Comparison of ENCODE assay signal across 26 mouse cellular contexts in genomic region chr9:77430413-77431087, GRCm38 (mm10).
DNase-seq lines count a peak whose midpoint lies in the region; ATAC-seq and TF ChIP-seq lines count a peak whose summit lies in the region.
"Had no signal": no experiment of that assay in that cellular context is flagged by ENCODE, and none has a peak within 500 bp of the region (broad histone marks: within the 10 kb centered on the region; RNA-seq: fewer than 3 reads in every experiment).

No protein-coding gene starts in this region.

- ATAC-seq in forebrain, embryonic 12.5 days (ENCODE audit: low FRiP score): no peak
- no peak for ATAC-seq in forebrain, embryonic 16.5 days
- ATAC-seq in heart, embryonic 15.5 days (replicated peaks; ENCODE audit: insufficient number of reproducible peaks, insufficient read depth, low FRiP score, low read depth): no peak
- ATAC-seq in midbrain, postnatal 0 days (ENCODE audit: low FRiP score): no peak
- no peak for ATAC-seq in midbrain, embryonic 13.5 days
- ATAC-seq: forebrain, embryonic 13.5 days; intestine, embryonic 16.5 days had no signal

- intact Hi-C loops in heart, postnatal 10 days (cut with DNase I): no loop called here

- DNase-seq in heart, postnatal 10 days: no peak
- DNase-seq in midbrain, postnatal 0 days (ENCODE audit: low spot score): peak; percentile 26
- DNase-seq in limb, embryonic 10.5 days (ENCODE audit: low spot score): no peak
- no peak for DNase-seq in embryo, embryonic 10 days (ENCODE audit: low spot score)
- DNase-seq: adrenal gland, adult 8-10 months; cerebellum, adult 11-12 months; cerebellum, postnatal 10 days; gastrocnemius, postnatal 10 days; heart, postnatal 14 days; kidney, adult 9 months; lung, embryonic 14.5 days; thymus, adult 18-20 months; thymus, postnatal 36 days had no signal

- H3K9me3 ChIP-seq in forebrain, embryonic 12.5 days: no peaks in the 10 kb centered on the region
- H3K9me3 ChIP-seq in forebrain, embryonic 16.5 days (ENCODE audit: control insufficient read depth, low read length): no peaks in the 10 kb centered on the region
- no peaks in the 10 kb centered on the region for H3K9me3 ChIP-seq in heart, embryonic 15.5 days (replicated peaks)
- no peaks in the 10 kb centered on the region for H3K9me3 ChIP-seq in midbrain, postnatal 0 days (ENCODE audit: low read length)
- H3K9me3 ChIP-seq in midbrain, embryonic 13.5 days: no peaks in the 10 kb centered on the region
- no peaks in the 10 kb centered on the region for H3K9me3 ChIP-seq in limb, embryonic 10.5 days (replicated peaks)
- H3K9me3 ChIP-seq: embryonic facial prominence, embryonic 12.5 days; forebrain, embryonic 13.5 days; limb, embryonic 15.5 days; midbrain, embryonic 12.5 days; neural tube, embryonic 13.5 days had no signal

- H3K4me3 ChIP-seq in forebrain, embryonic 12.5 days (replicated peaks): no peak overlapping the region
- no peak overlapping the region for H3K4me3 ChIP-seq in forebrain, embryonic 16.5 days (replicated peaks; ENCODE audit: low read length)
- H3K4me3 ChIP-seq in heart, embryonic 15.5 days: no peak overlapping the region
- H3K4me3 ChIP-seq in midbrain, postnatal 0 days (ENCODE audit: low read depth, low read length): no peak overlapping the region
- no peak overlapping the region for H3K4me3 ChIP-seq in midbrain, embryonic 13.5 days (replicated peaks)
- H3K4me3 ChIP-seq in limb, embryonic 10.5 days: no peak overlapping the region
- H3K4me3 ChIP-seq: embryonic facial prominence, embryonic 12.5 days; erythroblast, embryonic 14.5 days; forebrain, embryonic 13.5 days; layer of hippocampus, adult 2 months; limb, embryonic 15.5 days; midbrain, embryonic 12.5 days; neural tube, embryonic 13.5 days had no signal

- H3K36me3 ChIP-seq in forebrain, embryonic 12.5 days (replicated peaks): peaks cover 34% of the 10 kb centered on the region
- H3K36me3 ChIP-seq in forebrain, embryonic 16.5 days (ENCODE audit: control insufficient read depth, insufficient read depth): no peaks in the 10 kb centered on the region
- peaks cover 9% of the 10 kb centered on the region; the same call in 1 of the 2 replicates for H3K36me3 ChIP-seq in heart, embryonic 15.5 days
- no peaks in the 10 kb centered on the region for H3K36me3 ChIP-seq in midbrain, postnatal 0 days (ENCODE audit: insufficient read depth, low read length)
- H3K36me3 ChIP-seq in midbrain, embryonic 13.5 days: peaks cover 8% of the 10 kb centered on the region
- H3K36me3 ChIP-seq in limb, embryonic 10.5 days: peaks cover 12% of the 10 kb centered on the region

- no peaks in the 10 kb centered on the region for H3K27me3 ChIP-seq in forebrain, embryonic 12.5 days
- H3K27me3 ChIP-seq in forebrain, embryonic 16.5 days (replicated peaks; ENCODE audit: control insufficient read depth, insufficient read depth, low read length): no peaks in the 10 kb centered on the region
- H3K27me3 ChIP-seq in heart, embryonic 15.5 days: no peaks in the 10 kb centered on the region
- H3K27me3 ChIP-seq in midbrain, postnatal 0 days (ENCODE audit: insufficient read depth, low read length): no peaks in the 10 kb centered on the region
- H3K27me3 ChIP-seq in midbrain, embryonic 13.5 days: no peaks in the 10 kb centered on the region
- no peaks in the 10 kb centered on the region for H3K27me3 ChIP-seq in limb, embryonic 10.5 days (ENCODE audit: low read depth, poor library complexity, severe bottlenecking)
- H3K27me3 ChIP-seq: embryonic facial prominence, embryonic 12.5 days; forebrain, embryonic 13.5 days; limb, embryonic 15.5 days; neural tube, embryonic 13.5 days had no signal

- H3K4me1 ChIP-seq in forebrain, embryonic 12.5 days: peaks cover 22% of the 10 kb centered on the region
- H3K4me1 ChIP-seq in forebrain, embryonic 16.5 days (replicated peaks; ENCODE audit: control insufficient read depth, insufficient read depth, low read length): peaks cover 5% of the 10 kb centered on the region
- H3K4me1 ChIP-seq in heart, embryonic 15.5 days (replicated peaks): peaks cover 46% of the 10 kb centered on the region
- peaks cover 5% of the 10 kb centered on the region; the same call in 1 of the 2 replicates for H3K4me1 ChIP-seq in midbrain, postnatal 0 days (ENCODE audit: insufficient read depth, low read length)
- peaks cover 25% of the 10 kb centered on the region for H3K4me1 ChIP-seq in midbrain, embryonic 13.5 days (replicated peaks)
- peaks cover 40% of the 10 kb centered on the region for H3K4me1 ChIP-seq in limb, embryonic 10.5 days

- WGBS in forebrain, embryonic 12.5 days: 82% methylated on average over 9 of the region's 9 CpGs
- WGBS in forebrain, embryonic 16.5 days: 77% methylated on average over 9 of the region's 9 CpGs
- WGBS in heart, embryonic 15.5 days: 69% methylated on average over 9 of the region's 9 CpGs
- WGBS in midbrain, postnatal 0 days: 79% methylated on average over 9 of the region's 9 CpGs
- WGBS in midbrain, embryonic 13.5 days: 87% methylated on average over 9 of the region's 9 CpGs
- WGBS in limb, embryonic 10.5 days: 83% methylated on average over 9 of the region's 9 CpGs

- no peak for TF ChIP-seq CTCF in midbrain, postnatal 0 days (IDR thresholded peaks at IDR 0.05)

- H3K27ac ChIP-seq in forebrain, embryonic 12.5 days: 0 out of 2 replicates have a peak overlapping the region, but pooled peaks have one; percentile 5
- H3K27ac ChIP-seq in forebrain, embryonic 16.5 days (ENCODE audit: low read length): no peak overlapping the region
- 0 out of 2 replicates have a peak overlapping the region, but pooled peaks have one; percentile 14 for H3K27ac ChIP-seq in heart, embryonic 15.5 days
- no peak overlapping the region for H3K27ac ChIP-seq in midbrain, postnatal 0 days (ENCODE audit: low read depth, low read length)
- H3K27ac ChIP-seq in midbrain, embryonic 13.5 days: no peak overlapping the region
- H3K27ac ChIP-seq in limb, embryonic 10.5 days: peak overlapping the region; percentile 14; the same call in 1 of the 2 replicates
- H3K27ac ChIP-seq: embryonic facial prominence, embryonic 12.5 days; forebrain, embryonic 13.5 days; layer of hippocampus, adult 2 months; limb, embryonic 15.5 days; liver, embryonic 14.5 days; midbrain, embryonic 12.5 days; neural tube, embryonic 13.5 days had no signal

- no peak overlapping the region for H3K4me2 ChIP-seq in forebrain, embryonic 12.5 days
- H3K4me2 ChIP-seq in forebrain, embryonic 16.5 days (ENCODE audit: low read length): no peak overlapping the region
- no peak overlapping the region for H3K4me2 ChIP-seq in heart, embryonic 15.5 days
- no peak overlapping the region for H3K4me2 ChIP-seq in midbrain, postnatal 0 days (ENCODE audit: low read depth, low read length, poor library complexity, severe bottlenecking)
- no peak overlapping the region for H3K4me2 ChIP-seq in midbrain, embryonic 13.5 days (replicated peaks)
- H3K4me2 ChIP-seq: embryonic facial prominence, embryonic 12.5 days; forebrain, embryonic 13.5 days; limb, embryonic 15.5 days; midbrain, embryonic 12.5 days; neural tube, embryonic 13.5 days had no signal

- H3K9ac ChIP-seq in forebrain, embryonic 12.5 days: no peak overlapping the region
- no peak overlapping the region for H3K9ac ChIP-seq in forebrain, embryonic 16.5 days (replicated peaks; ENCODE audit: low read depth, low read length)
- no peak overlapping the region for H3K9ac ChIP-seq in heart, embryonic 15.5 days
- H3K9ac ChIP-seq in midbrain, postnatal 0 days (replicated peaks; ENCODE audit: low read length, poor library complexity, severe bottlenecking): no peak overlapping the region
- no peak overlapping the region for H3K9ac ChIP-seq in midbrain, embryonic 13.5 days (replicated peaks)
- H3K9ac ChIP-seq: embryonic facial prominence, embryonic 12.5 days; forebrain, embryonic 13.5 days; limb, embryonic 15.5 days; liver, embryonic 14.5 days; lung, embryonic 14.5 days; midbrain, embryonic 12.5 days; neural tube, embryonic 13.5 days had no signal

Comparison
In these comparisons a context has a peak if more than half of its experiments do, and no peak if none do; other contexts are left out.
1. H3K27ac ChIP-seq: peak in forebrain, embryonic 12.5 days (single experiment), heart, embryonic 15.5 days (single experiment) and limb, embryonic 10.5 days (single experiment); none in forebrain, embryonic 16.5 days (single experiment), midbrain, postnatal 0 days (single experiment) and midbrain, embryonic 13.5 days (single experiment).